Mouse (Mus musculus) splenic B cell, adult 2 months (primary cell): Measurements from ENCODE around the gene Fyttd1.
A peak's percentile ranks its signal among the peaks of the same experiment; 100 is the strongest.
"Not testable (repeated sequence)": the region's sequence is repeated elsewhere in the genome, so short reads cannot be mapped to it uniquely, and the experiment has no call there.

Experiments used
- DNase-seq: peaks from one replicate; pipeline ENCODE4 v3.0.0-alpha.2; 2011; ENCODE audit warnings: low read depth, low spot score
- H3K27me3 ChIP-seq: 2 replicates; pipeline ENCODE4 v1.6.1; 2012; ENCODE audit warnings: mild to moderate bottlenecking, low read length, moderate library complexity, mixed read lengths; ENCODE audit not compliant: control insufficient read depth, poor library complexity, insufficient read depth, severe bottlenecking
- H3K36me3 ChIP-seq: 2 replicates; pipeline ENCODE4 v1.6.1; 2012; ENCODE audit warnings: mild to moderate bottlenecking, low read length, moderate library complexity, mixed read lengths; ENCODE audit not compliant: control insufficient read depth, poor library complexity, insufficient read depth, severe bottlenecking

Fyttd1 gene

GRCm38 (mm10) chr16:32867919-32868552, 9.3 kb upstream of the Fyttd1 start:
- Histone ChIP-seq H3K27me3 (no peaks in the 10 kb centered on the region), H3K36me3 (peaks cover 4% of the 10 kb centered on the region; the same call in 1 of the 2 replicates)
- peak; percentile 90 for DNase-seq

GRCm38 (mm10) chr16:32870231-32870630, 7.1 kb upstream of the Fyttd1 start:
- Histone ChIP-seq H3K27me3 (no peaks in the 10 kb centered on the region), H3K36me3 (no peaks in the 10 kb centered on the region)
- DNase-seq: no peak

GRCm38 (mm10) chr16:32873366-32873765, 3.9 kb upstream of the Fyttd1 start:
- H3K36me3 ChIP-seq: no peaks in the 10 kb centered on the region
- DNase-seq: peak; percentile 60
- H3K27me3 ChIP-seq: no peaks in the 10 kb centered on the region

- H3K27me3 ChIP-seq, DNase-seq, H3K36me3 ChIP-seq: not testable (repeated sequence)
These were observed 2.0 kb upstream of the Fyttd1 start for GRCm38 (mm10) chr16:32875281-32875680.

- no peak for DNase-seq
- H3K27me3 ChIP-seq: no peaks in the 10 kb centered on the region
These were observed 1.5 kb upstream of the Fyttd1 start for GRCm38 (mm10) chr16:32875847-32876246.

GRCm38 (mm10) chr16:32876831-32877230, 469 bp upstream of the Fyttd1 start:
- Histone ChIP-seq H3K36me3 (no peaks in the 10 kb centered on the region), H3K27me3 (no peaks in the 10 kb centered on the region)
- no peak for DNase-seq

More at GRCm38 (mm10) chr16:32875847-32876246, 1.5 kb upstream of the Fyttd1 start:
- H3K36me3 ChIP-seq: no peaks in the 10 kb centered on the region

- Histone ChIP-seq H3K36me3 (no peaks in the 10 kb centered on the region), H3K27me3 (no peaks in the 10 kb centered on the region)
- DNase-seq: peak; percentile 27
These were observed 878 bp downstream of the Fyttd1 start for GRCm38 (mm10) chr16:32878157-32878598.

GRCm38 (mm10) chr16:32878972-32879926, 1.9 kb downstream of the Fyttd1 start:
- DNase-seq: no peak
- Histone ChIP-seq H3K36me3 (peaks cover 2% of the 10 kb centered on the region; the same call in 1 of the 2 replicates), H3K27me3 (no peaks in the 10 kb centered on the region)

GRCm38 (mm10) chr16:32881538-32881937, 4.2 kb downstream of the Fyttd1 start:
- H3K27me3 ChIP-seq: no peaks in the 10 kb centered on the region
- peaks cover 2% of the 10 kb centered on the region; the same call in 1 of the 2 replicates for H3K36me3 ChIP-seq
- no peak for DNase-seq

GRCm38 (mm10) chr16:32887996-32888395, 10.7 kb downstream of the Fyttd1 start:
- Histone ChIP-seq H3K36me3 (peaks cover 2% of the 10 kb centered on the region; the same call in 1 of the 2 replicates), H3K27me3 (no peaks in the 10 kb centered on the region)
- DNase-seq: peak; percentile 70

GRCm38 (mm10) chr16:32889881-32890280, 12.6 kb downstream of the Fyttd1 start:
- Histone ChIP-seq H3K36me3 (0 out of 2 replicates have a peak, but pooled peaks cover 2% of the 10 kb centered on the region), H3K27me3 (no peaks in the 10 kb centered on the region)
- DNase-seq: no peak

GRCm38 (mm10) chr16:32896126-32896525, 18.8 kb downstream of the Fyttd1 start:
- Histone ChIP-seq H3K27me3 (no peaks in the 10 kb centered on the region), H3K36me3 (peaks cover 5% of the 10 kb centered on the region; the same call in 1 of the 2 replicates)
- DNase-seq: no peak

GRCm38 (mm10) chr16:32901360-32902050, 24.2 kb downstream of the Fyttd1 start:
- peaks cover 3% of the 10 kb centered on the region; the same call in 1 of the 2 replicates for H3K36me3 ChIP-seq
- H3K27me3 ChIP-seq: no peaks in the 10 kb centered on the region
- no peak for DNase-seq

- no peaks in the 10 kb centered on the region for H3K27me3 ChIP-seq
- H3K36me3 ChIP-seq: peaks cover 7% of the 10 kb centered on the region; the same call in 1 of the 2 replicates
- DNase-seq: no peak
These were observed 24.7 kb downstream of the Fyttd1 start for GRCm38 (mm10) chr16:32902051-32902428.
